Mouse (Mus musculus): Measurements from ENCODE around the gene Nrip1. TPM values are rescaled to one million over a fixed set of nuclear protein-coding genes. Genes with fewer than 3 reads are reported as not detected.

Nrip1 gene
- total and polyA plus RNA-seq, 3 experiments = not detected

DNA sequence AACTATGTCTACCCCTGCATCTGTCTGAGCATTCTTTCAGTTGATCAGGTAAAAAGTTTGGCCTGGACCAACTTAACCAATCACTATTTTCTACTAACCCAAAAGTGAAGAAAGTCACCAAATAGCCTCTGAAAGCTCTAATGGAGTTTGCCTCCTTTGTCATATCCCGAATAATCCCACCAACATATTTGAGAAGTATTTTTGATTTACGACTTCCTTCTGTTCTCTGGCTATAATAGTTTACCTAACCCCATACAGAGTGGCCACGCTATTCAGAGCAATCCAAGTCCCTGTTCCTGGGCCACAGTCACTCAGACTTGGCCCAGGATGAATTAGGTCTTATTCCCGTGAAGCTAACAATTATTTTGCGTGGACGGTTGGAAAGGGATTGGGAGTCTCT lies 108.3 kb downstream of the Nrip1 start:
- no peak overlapping the region for H3K27ac ChIP-seq (ENCODE audit: insufficient read depth, low read depth)
- no peaks in the 10 kb centered on the region for H3K79me2 ChIP-seq (replicated peaks; ENCODE audit: control insufficient read depth, extremely low read depth, insufficient read depth, poor library complexity, severe bottlenecking)
- H3K4me2 ChIP-seq (ENCODE audit: insufficient read depth, low read depth, poor library complexity, severe bottlenecking) = no peak overlapping the region
- H3K36me3 ChIP-seq (replicated peaks in 1 of 2; ENCODE audit: control insufficient read depth in 1 of 2, insufficient read depth in 1 of 2, low read length in 1 of 2) = no peaks in the 10 kb centered on the region
- H3K27me3 ChIP-seq (replicated peaks) = no peaks in the 10 kb centered on the region
- dilution Hi-C loops (cut with MboI; ENCODE audit: extremely low pct_ligation_motif_present, extremely low pct_unique_long_range_greater_than_20kb, low sequenced_read_pairs) (no loop called here), in situ Hi-C loops (cut with MboI; ENCODE audit: low pct_ligation_motif_present, low pct_unique_long_range_greater_than_20kb, low sequenced_read_pairs) (no loop called here)
- no peak for DNase-seq (ENCODE audit: extremely low read depth)
- no peak overlapping the region for H3K9ac ChIP-seq (ENCODE audit: insufficient read depth, low read depth)
- TF ChIP-seq GABPA (IDR thresholded peaks at IDR 0.05; ENCODE audit: insufficient replicate concordance, low read depth, low read length) = no peak
- no peak for TF ChIP-seq HCFC1 (IDR thresholded peaks at IDR 0.05; ENCODE audit: low read depth, low read length)
- no peak for TF ChIP-seq BHLHE40 (IDR thresholded peaks at IDR 0.05; ENCODE audit: low read depth, low read length)
- TF ChIP-seq RCOR1 (conservative IDR thresholded peaks at IDR 0.05; ENCODE audit: low read depth, low read length) = no peak
- TF ChIP-seq USF1 (IDR thresholded peaks at IDR 0.05; ENCODE audit: low read depth, low read length) = no peak
- no peak for TF ChIP-seq ZC3H11A (IDR thresholded peaks at IDR 0.05; ENCODE audit: low read depth, low read length)
- peaks cover 68% of the 10 kb centered on the region for H3K9me3 ChIP-seq (replicated peaks; ENCODE audit: low read length)
- no peaks in the 10 kb centered on the region for H3K4me1 ChIP-seq (ENCODE audit: control insufficient read depth in 1 of 2, insufficient read depth in 2 of 2)
- no peak overlapping the region for H3K4me3 ChIP-seq (replicated peaks in 1 of 3; ENCODE audit: low read depth in 2 of 3, low read length in 2 of 3, poor library complexity in 1 of 3)

DNA sequence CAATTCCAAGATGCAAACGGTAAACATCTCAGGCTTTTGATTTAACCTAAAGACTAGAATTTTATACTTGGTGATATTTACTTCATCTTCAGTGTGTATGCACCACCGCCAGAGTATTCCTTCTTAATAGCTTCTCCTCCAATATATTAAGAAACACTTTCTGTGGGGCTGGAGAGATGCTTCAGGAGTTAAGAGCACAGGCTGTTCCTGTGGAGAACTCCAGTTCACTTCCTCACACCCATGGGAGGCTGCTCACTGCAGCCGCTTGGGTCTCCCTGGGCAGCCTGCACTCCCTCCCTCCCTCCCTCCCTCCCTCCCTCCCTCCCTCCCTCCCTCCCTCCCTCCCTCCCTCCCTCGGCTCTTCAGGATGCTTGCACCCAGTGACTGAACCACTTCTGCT lies 110.2 kb downstream of the Nrip1 start:
- no peak overlapping the region for H3K4me2 ChIP-seq (ENCODE audit: insufficient read depth, low read depth, poor library complexity, severe bottlenecking)
- H3K9ac ChIP-seq (ENCODE audit: insufficient read depth, low read depth) = no peak overlapping the region
- no peaks in the 10 kb centered on the region for H3K79me2 ChIP-seq (replicated peaks; ENCODE audit: control insufficient read depth, extremely low read depth, insufficient read depth, poor library complexity, severe bottlenecking)
- in situ Hi-C loops (cut with MboI; ENCODE audit: low pct_ligation_motif_present, low pct_unique_long_range_greater_than_20kb, low sequenced_read_pairs) = no loop called here
- dilution Hi-C loops (cut with MboI; ENCODE audit: extremely low pct_ligation_motif_present, extremely low pct_unique_long_range_greater_than_20kb, low sequenced_read_pairs) = no loop called here
- no peak overlapping the region for H3K27ac ChIP-seq (ENCODE audit: insufficient read depth, low read depth)
- no peaks in the 10 kb centered on the region for H3K36me3 ChIP-seq (replicated peaks in 1 of 2; ENCODE audit: control insufficient read depth in 1 of 2, insufficient read depth in 1 of 2, low read length in 1 of 2)
- DNase-seq (ENCODE audit: extremely low read depth) = no peak
- H3K4me3 ChIP-seq (replicated peaks in 1 of 3; ENCODE audit: low read depth in 2 of 3, low read length in 2 of 3, poor library complexity in 1 of 3) = no peak overlapping the region
- no peaks in the 10 kb centered on the region for H3K27me3 ChIP-seq (replicated peaks)
- H3K4me1 ChIP-seq (ENCODE audit: control insufficient read depth in 1 of 2, insufficient read depth in 2 of 2) = no peaks in the 10 kb centered on the region
- TF ChIP-seq TCF12 (IDR thresholded peaks at IDR 0.05; ENCODE audit: low read depth, low read length) (no peak), PAX5 (IDR thresholded peaks at IDR 0.05; ENCODE audit: low read length) (no peak), RCOR1 (conservative IDR thresholded peaks at IDR 0.05; ENCODE audit: low read depth, low read length) (no peak), ZKSCAN1 (IDR thresholded peaks at IDR 0.05; ENCODE audit: borderline replicate concordance, low read depth, low read length) (no peak), MAZ (IDR thresholded peaks at IDR 0.05; ENCODE audit: low read depth, low read length) (no peak), UBTF (IDR thresholded peaks at IDR 0.05; ENCODE audit: low read depth, low read length) (no peak), ZNF384 (IDR thresholded peaks at IDR 0.05; ENCODE audit: low read depth, low read length) (no peak), ELF1 (IDR thresholded peaks at IDR 0.05; ENCODE audit: low read depth, low read length) (no peak), HCFC1 (IDR thresholded peaks at IDR 0.05; ENCODE audit: low read depth, low read length) (no peak), MYC (IDR thresholded peaks at IDR 0.05; ENCODE audit: low read depth, low read length) (no peak)
- H3K9me3 ChIP-seq (replicated peaks; ENCODE audit: low read length) = peaks cover 71% of the 10 kb centered on the region

DNA sequence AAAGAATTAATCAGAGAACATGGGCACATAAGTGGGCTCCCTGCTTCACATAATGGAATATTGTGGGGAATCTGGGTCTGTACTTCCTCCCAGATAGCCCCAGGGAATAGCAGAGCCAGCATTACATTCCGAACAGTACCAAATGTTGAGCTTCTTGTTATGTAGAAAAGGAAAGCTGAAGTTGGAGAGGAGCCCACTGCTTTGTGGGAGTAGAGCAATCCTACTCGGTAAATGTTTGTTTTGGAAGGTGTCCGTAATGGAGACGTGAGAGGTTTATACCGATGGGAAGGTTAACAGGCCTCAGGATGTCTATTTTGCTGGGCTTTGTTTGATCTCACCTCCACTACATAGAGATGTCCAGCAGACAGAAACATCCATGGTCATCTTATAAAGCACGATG lies 113.3 kb downstream of the Nrip1 start:
- Histone ChIP-seq H3K79me2 (replicated peaks; ENCODE audit: control insufficient read depth, extremely low read depth, insufficient read depth, poor library complexity, severe bottlenecking) (no peaks in the 10 kb centered on the region), H3K4me1 (ENCODE audit: control insufficient read depth in 1 of 2, insufficient read depth in 2 of 2) (no peaks in the 10 kb centered on the region), H3K9me3 (replicated peaks; ENCODE audit: low read length) (peaks cover 69% of the 10 kb centered on the region), H3K36me3 (replicated peaks in 1 of 2; ENCODE audit: control insufficient read depth in 1 of 2, insufficient read depth in 1 of 2, low read length in 1 of 2) (no peaks in the 10 kb centered on the region), H3K4me2 (ENCODE audit: insufficient read depth, low read depth, poor library complexity, severe bottlenecking) (no peak overlapping the region), H3K27ac (ENCODE audit: insufficient read depth, low read depth) (no peak overlapping the region), H3K27me3 (replicated peaks) (no peaks in the 10 kb centered on the region), H3K4me3 (replicated peaks in 1 of 3; ENCODE audit: low read depth in 2 of 3, low read length in 2 of 3, poor library complexity in 1 of 3) (no peak overlapping the region), H3K9ac (ENCODE audit: insufficient read depth, low read depth) (no peak overlapping the region)
- in situ Hi-C loops (cut with MboI; ENCODE audit: low pct_ligation_motif_present, low pct_unique_long_range_greater_than_20kb, low sequenced_read_pairs) = no loop called here
- dilution Hi-C loops (cut with MboI; ENCODE audit: extremely low pct_ligation_motif_present, extremely low pct_unique_long_range_greater_than_20kb, low sequenced_read_pairs) = no loop called here
- DNase-seq (ENCODE audit: extremely low read depth) = no peak
- TF ChIP-seq GABPA (IDR thresholded peaks at IDR 0.05; ENCODE audit: insufficient replicate concordance, low read depth, low read length) = no peak
- TF ChIP-seq SMC3 (IDR thresholded peaks at IDR 0.05; ENCODE audit: low read depth, low read length) = no peak
- TF ChIP-seq MAX (IDR thresholded peaks at IDR 0.05; ENCODE audit: low read length) = no peak
- no peak for TF ChIP-seq POLR2AphosphoS2 (IDR thresholded peaks at IDR 0.05; ENCODE audit: low read depth, low read length)
- no peak for TF ChIP-seq ZC3H11A (IDR thresholded peaks at IDR 0.05; ENCODE audit: low read depth, low read length)
- no peak for TF ChIP-seq MAFK (IDR thresholded peaks at IDR 0.05; ENCODE audit: insufficient replicate concordance, low read length)
- TF ChIP-seq ETS1 (conservative IDR thresholded peaks at IDR 0.05; ENCODE audit: low read depth, low read length) = no peak
- no peak for TF ChIP-seq PAX5 (IDR thresholded peaks at IDR 0.05; ENCODE audit: low read length)
- TF ChIP-seq TBP (conservative IDR thresholded peaks at IDR 0.05; ENCODE audit: low read depth, low read length) = no peak
- TF ChIP-seq SIN3A (IDR thresholded peaks at IDR 0.05; ENCODE audit: low read length) = no peak

All from CH12.LX (cell line).